Mouse (Mus musculus): ENCODE data around the gene Ppt2. TPM values are rescaled to one million over a fixed set of nuclear protein-coding genes. Genes with fewer than 3 reads are reported as not detected.

Ppt2 gene
- total RNA-seq, 2 experiments from 2014 or later, result 56.9 to 71.5 TPM

GRCm38 (mm10) chr17:34657271-34657670 lies 29.0 kb upstream of the Ppt2 start:
- no peak for DNase-seq (ENCODE audit: low spot score in 2 of 2)

GRCm38 (mm10) chr17:34656666-34657065 lies 28.4 kb upstream of the Ppt2 start:
- DNase-seq (ENCODE audit: low spot score in 2 of 2), result no peak

- DNase-seq (ENCODE audit: low spot score in 2 of 2), result peak; percentile 67 to 78
These were observed 27.3 kb upstream of the Ppt2 start for GRCm38 (mm10) chr17:34655581-34655991.

- no peak for DNase-seq (ENCODE audit: low spot score in 2 of 2)
These were observed 26.9 kb upstream of the Ppt2 start for GRCm38 (mm10) chr17:34655160-34655559.

- no peak for DNase-seq (ENCODE audit: low spot score in 2 of 2)
These were observed 26.1 kb upstream of the Ppt2 start for GRCm38 (mm10) chr17:34654392-34654791.

GRCm38 (mm10) chr17:34653746-34654285 lies 25.5 kb upstream of the Ppt2 start:
- DNase-seq (ENCODE audit: low spot score in 2 of 2), result peak; percentile 64 to 73

- DNase-seq (ENCODE audit: low spot score in 2 of 2), result no peak
These were observed 24.7 kb upstream of the Ppt2 start for GRCm38 (mm10) chr17:34652985-34653384.

- DNase-seq (ENCODE audit: low spot score in 2 of 2), result no peak
These were observed 24.2 kb upstream of the Ppt2 start for GRCm38 (mm10) chr17:34652546-34652945.

GRCm38 (mm10) chr17:34651507-34652221 lies 23.4 kb upstream of the Ppt2 start:
- no peak for DNase-seq (ENCODE audit: low spot score in 2 of 2)

GRCm38 (mm10) chr17:34650781-34651180 lies 22.5 kb upstream of the Ppt2 start:
- no peak for DNase-seq (ENCODE audit: low spot score in 2 of 2)

GRCm38 (mm10) chr17:34649106-34649864 lies 21.0 kb upstream of the Ppt2 start:
- DNase-seq (ENCODE audit: low spot score in 2 of 2), result no peak

- DNase-seq (ENCODE audit: low spot score in 2 of 2), result no peak
These were observed 20.0 kb upstream of the Ppt2 start for GRCm38 (mm10) chr17:34648141-34648890.

GRCm38 (mm10) chr17:34646906-34647787 lies 18.8 kb upstream of the Ppt2 start, which contains the start of gene Atf6b:
Gene Atf6b, plus strand, starts transcription at chr17:34647146.
- peak; percentile 80 to 81 for DNase-seq (ENCODE audit: low spot score in 2 of 2)

- no peak for DNase-seq (ENCODE audit: low spot score in 2 of 2)
These were observed 17.7 kb upstream of the Ppt2 start for GRCm38 (mm10) chr17:34645831-34646511.

GRCm38 (mm10) chr17:34645256-34645829 lies 17.0 kb upstream of the Ppt2 start:
- no peak for DNase-seq (ENCODE audit: low spot score in 2 of 2)

GRCm38 (mm10) chr17:34644608-34645007 lies 16.3 kb upstream of the Ppt2 start, which contains the start of gene Fkbpl:
Gene Fkbpl, plus strand, starts transcription at chr17:34644764.
- DNase-seq (ENCODE audit: low spot score in 2 of 2), result peak; percentile 88 to 93

- no peak for DNase-seq (ENCODE audit: low spot score in 2 of 2)
These were observed 15.6 kb upstream of the Ppt2 start for GRCm38 (mm10) chr17:34643944-34644343.

GRCm38 (mm10) chr17:34643379-34643778 lies 15.1 kb upstream of the Ppt2 start:
- DNase-seq (ENCODE audit: low spot score in 2 of 2), result no peak

GRCm38 (mm10) chr17:34641945-34642344 lies 13.6 kb upstream of the Ppt2 start:
- DNase-seq (ENCODE audit: low spot score in 2 of 2), result no peak

Measured in adrenal gland, adult 18-20 months (tissue).